Mouse (Mus musculus): ENCODE measurements around the gene Lman1l. TPM values are rescaled to one million over a fixed set of nuclear protein-coding genes. Genes with fewer than 3 reads are reported as not detected.
A peak's percentile ranks its signal among the peaks of the same experiment; 100 is the strongest.

Lman1l gene
- polyA plus RNA-seq, 1 experiment from 2014 or later, result not detected

DNA sequence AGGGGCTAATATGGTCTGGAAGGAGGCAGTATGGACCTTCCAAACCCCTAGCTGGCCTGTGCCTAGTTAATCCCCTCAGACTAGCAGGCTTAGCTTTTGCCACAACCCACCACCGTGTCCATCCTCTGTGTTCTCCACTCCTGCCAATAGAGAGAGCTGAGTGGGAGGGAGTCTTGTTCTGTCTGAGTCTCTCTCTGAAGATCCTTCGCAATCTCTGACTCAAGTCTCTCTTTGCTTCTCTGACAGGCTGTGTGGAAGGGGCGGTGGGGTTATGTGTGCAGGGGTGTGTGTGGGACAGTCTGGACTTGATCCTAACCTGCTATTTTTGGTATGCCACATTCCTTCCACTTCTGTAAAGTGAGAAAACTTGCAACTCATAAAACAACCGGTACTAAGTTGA, 15.7 kb downstream of the Lman1l start:
- H3K4me1 ChIP-seq (replicated peaks; ENCODE audit: control insufficient read depth, insufficient read depth, low read length), result 0 out of 2 replicates have a peak, but pooled peaks cover 8% of the 10 kb centered on the region
- WGBS, result 83% methylated on average over 4 of the region's 4 CpGs
- no peak for ATAC-seq (replicated peaks; ENCODE audit: low FRiP score, low TSS enrichment, low read depth)

DNA sequence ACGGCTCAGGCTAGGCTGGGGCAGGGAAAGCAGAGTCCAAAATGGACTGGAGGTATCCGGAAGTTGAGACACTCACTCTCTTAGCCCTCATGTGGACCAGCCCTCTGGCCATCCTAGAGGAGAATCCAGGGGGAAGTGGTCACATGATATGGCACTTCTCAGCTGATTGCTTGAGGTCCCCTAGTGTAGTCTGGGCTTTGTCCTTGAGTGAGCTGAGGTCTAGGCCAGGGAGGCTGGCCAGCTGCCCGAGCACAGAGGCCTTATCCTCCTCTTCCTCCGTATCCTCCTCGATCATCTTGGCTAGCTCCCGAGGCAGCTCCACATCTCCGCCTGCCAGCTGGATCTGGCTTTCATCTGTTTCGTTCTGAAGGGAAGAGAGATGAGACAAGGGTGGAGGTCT, 18.5 kb downstream of the Lman1l start:
- Histone ChIP-seq H3K27ac (ENCODE audit: low read depth) (no peak overlapping the region), H3K4me3 (ENCODE audit: low read depth, low read length) (no peak overlapping the region), H3K4me1 (replicated peaks; ENCODE audit: control insufficient read depth, insufficient read depth, low read length) (0 out of 2 replicates have a peak, but pooled peaks cover 8% of the 10 kb centered on the region), H3K27me3 (replicated peaks; ENCODE audit: control insufficient read depth, insufficient read depth, low read length) (peaks cover 13% of the 10 kb centered on the region), H3K4me2 (ENCODE audit: low read length) (no peak overlapping the region), H3K9me3 (ENCODE audit: control insufficient read depth, low read length) (no peaks in the 10 kb centered on the region), H3K36me3 (ENCODE audit: control insufficient read depth, insufficient read depth, low read length) (no peaks in the 10 kb centered on the region), H3K9ac (ENCODE audit: low read length) (no peak overlapping the region)
- no peak for ATAC-seq (replicated peaks; ENCODE audit: low FRiP score, low TSS enrichment, low read depth)
- DNase-seq (ENCODE audit: low spot score), result no peak
- 35% methylated on average over 8 of the region's 8 CpGs for WGBS

More for the DNA sequence above, 15.7 kb downstream of the Lman1l start:
- H3K4me3 ChIP-seq (ENCODE audit: low read depth, low read length), result no peak overlapping the region
- no peak for DNase-seq (ENCODE audit: low spot score)
- H3K36me3 ChIP-seq (ENCODE audit: control insufficient read depth, insufficient read depth, low read length), result no peaks in the 10 kb centered on the region
- no peaks in the 10 kb centered on the region for H3K9me3 ChIP-seq (ENCODE audit: control insufficient read depth, low read length)
- peaks cover 13% of the 10 kb centered on the region for H3K27me3 ChIP-seq (replicated peaks; ENCODE audit: control insufficient read depth, insufficient read depth, low read length)
- no peak overlapping the region for H3K9ac ChIP-seq (ENCODE audit: low read length)
- no peak overlapping the region for H3K4me2 ChIP-seq (ENCODE audit: low read length)
- no peak overlapping the region for H3K27ac ChIP-seq (ENCODE audit: low read depth)

DNA sequence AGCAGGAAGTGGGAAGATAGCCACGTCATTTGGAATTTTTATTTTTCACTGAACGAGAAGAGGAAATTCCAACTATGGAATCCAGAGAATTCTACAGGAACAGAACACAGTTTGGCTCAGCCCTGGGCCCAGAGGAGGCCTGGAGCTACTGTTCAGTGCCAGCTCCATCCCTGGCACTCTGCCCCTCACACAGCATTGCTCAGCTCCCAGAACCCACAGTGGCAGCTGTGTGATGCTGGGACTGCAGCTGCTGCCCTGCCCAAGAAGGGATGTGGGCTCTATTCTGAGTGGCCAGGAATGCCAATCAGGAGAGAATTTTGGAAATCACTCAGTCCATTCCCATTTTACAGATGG, 19.2 kb downstream of the Lman1l start:
- Histone ChIP-seq H3K27me3 (replicated peaks; ENCODE audit: control insufficient read depth, insufficient read depth, low read length) (peaks cover 11% of the 10 kb centered on the region), H3K36me3 (ENCODE audit: control insufficient read depth, insufficient read depth, low read length) (no peaks in the 10 kb centered on the region), H3K9me3 (ENCODE audit: control insufficient read depth, low read length) (no peaks in the 10 kb centered on the region), H3K9ac (ENCODE audit: low read length) (no peak overlapping the region), H3K27ac (ENCODE audit: low read depth) (no peak overlapping the region), H3K4me1 (replicated peaks; ENCODE audit: control insufficient read depth, insufficient read depth, low read length) (0 out of 2 replicates have a peak, but pooled peaks cover 8% of the 10 kb centered on the region), H3K4me3 (ENCODE audit: low read depth, low read length) (no peak overlapping the region), H3K4me2 (ENCODE audit: low read length) (no peak overlapping the region)
- no peak for DNase-seq (ENCODE audit: low spot score)
- WGBS, result 23% methylated on average over 2 of the region's 2 CpGs
- no peak for ATAC-seq (replicated peaks; ENCODE audit: low FRiP score, low TSS enrichment, low read depth)

DNA sequence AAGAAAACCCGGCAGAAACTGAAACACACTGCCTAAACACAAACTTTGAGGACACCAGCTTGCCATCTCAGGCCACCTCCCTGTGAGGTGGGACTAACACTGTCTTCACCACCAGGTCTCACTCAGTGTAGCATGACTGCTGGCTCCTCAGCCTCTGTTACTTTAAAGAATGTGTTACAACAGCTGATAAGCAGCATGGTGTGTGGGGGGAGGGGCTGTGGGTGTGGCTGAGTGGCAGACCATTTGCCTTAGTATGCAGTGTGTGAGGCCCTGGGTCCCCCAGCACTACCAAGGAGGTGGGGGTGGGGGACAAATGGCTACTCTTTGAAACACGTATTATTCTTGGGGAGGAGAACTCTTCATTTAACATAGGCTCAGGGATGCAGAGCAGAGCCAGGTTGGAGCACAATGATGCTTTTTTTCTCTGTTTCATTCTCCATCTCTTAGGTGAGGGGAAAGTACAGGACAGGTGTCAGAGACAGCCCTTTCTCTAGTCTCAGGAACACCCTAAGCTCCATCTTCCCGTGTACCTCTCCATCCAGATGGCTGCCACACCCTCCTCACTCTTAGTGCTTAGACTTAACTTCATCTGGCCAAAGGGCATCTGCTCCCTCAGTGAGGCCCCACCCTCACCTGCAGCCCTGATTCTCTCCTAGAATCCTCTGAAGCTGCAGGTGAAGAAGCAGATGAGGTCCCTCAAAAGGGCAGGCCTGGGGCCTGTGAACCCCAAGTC, 19.8 kb downstream of the Lman1l start:
- Histone ChIP-seq H3K27ac (ENCODE audit: low read depth) (no peak overlapping the region), H3K36me3 (ENCODE audit: control insufficient read depth, insufficient read depth, low read length) (no peaks in the 10 kb centered on the region), H3K9me3 (ENCODE audit: control insufficient read depth, low read length) (no peaks in the 10 kb centered on the region), H3K9ac (ENCODE audit: low read length) (no peak overlapping the region), H3K4me1 (replicated peaks; ENCODE audit: control insufficient read depth, insufficient read depth, low read length) (0 out of 2 replicates have a peak, but pooled peaks cover 8% of the 10 kb centered on the region), H3K4me2 (ENCODE audit: low read length) (no peak overlapping the region), H3K4me3 (ENCODE audit: low read depth, low read length) (no peak overlapping the region), H3K27me3 (replicated peaks; ENCODE audit: control insufficient read depth, insufficient read depth, low read length) (peaks cover 6% of the 10 kb centered on the region)
- 2% methylated on average over 3 of the region's 3 CpGs for WGBS
- ATAC-seq (replicated peaks; ENCODE audit: low FRiP score, low TSS enrichment, low read depth) (peak; percentile 73), DNase-seq (ENCODE audit: low spot score) (peak; percentile 63)

DNA sequence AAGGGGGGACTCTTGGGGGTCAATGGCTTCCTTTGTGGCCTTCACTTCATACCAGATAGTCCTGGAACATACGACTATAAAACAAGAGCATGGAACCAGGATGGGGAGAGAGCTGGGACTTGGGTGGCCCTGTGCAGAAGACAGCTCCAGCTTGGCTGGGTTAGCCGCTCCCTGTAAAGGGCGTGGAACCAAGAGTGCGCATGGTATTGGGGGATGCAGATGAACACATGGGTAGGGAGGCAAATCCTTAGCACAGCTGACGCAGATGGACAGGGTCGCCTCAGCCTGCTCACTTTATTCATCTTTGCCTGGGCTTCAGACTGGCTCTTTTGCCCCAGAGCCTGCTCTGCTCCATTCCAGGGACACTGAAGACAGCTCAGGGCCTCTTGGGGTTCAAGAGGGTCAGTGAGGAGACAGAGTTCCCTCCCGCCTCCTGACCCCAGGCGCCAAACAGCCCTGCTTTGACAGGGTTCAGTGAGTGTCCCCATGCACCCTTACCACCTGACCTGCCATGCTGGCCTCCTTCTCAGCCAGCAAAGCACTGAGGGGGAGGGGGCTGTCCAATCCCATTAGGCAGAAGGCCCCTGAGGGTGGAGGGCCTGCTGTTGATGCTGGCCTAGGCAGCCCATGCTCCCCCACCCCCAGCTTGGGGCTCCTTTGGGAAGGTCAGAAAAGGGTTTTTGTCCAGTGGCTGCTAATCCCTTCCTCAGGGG, 21.6 kb downstream of the Lman1l start:
- DNase-seq (ENCODE audit: low spot score) (no peak), ATAC-seq (replicated peaks; ENCODE audit: low FRiP score, low TSS enrichment, low read depth) (no peak)
- Histone ChIP-seq H3K9ac (ENCODE audit: low read length) (no peak overlapping the region), H3K9me3 (ENCODE audit: control insufficient read depth, low read length) (no peaks in the 10 kb centered on the region), H3K4me3 (ENCODE audit: low read depth, low read length) (no peak overlapping the region), H3K27ac (ENCODE audit: low read depth) (no peak overlapping the region), H3K27me3 (replicated peaks; ENCODE audit: control insufficient read depth, insufficient read depth, low read length) (no peaks in the 10 kb centered on the region), H3K36me3 (ENCODE audit: control insufficient read depth, insufficient read depth, low read length) (peaks cover 15% of the 10 kb centered on the region), H3K4me2 (ENCODE audit: low read length) (no peak overlapping the region), H3K4me1 (replicated peaks; ENCODE audit: control insufficient read depth, insufficient read depth, low read length) (0 out of 2 replicates have a peak, but pooled peaks cover 8% of the 10 kb centered on the region)
- WGBS, result 59% methylated on average over 8 of the region's 8 CpGs

DNA sequence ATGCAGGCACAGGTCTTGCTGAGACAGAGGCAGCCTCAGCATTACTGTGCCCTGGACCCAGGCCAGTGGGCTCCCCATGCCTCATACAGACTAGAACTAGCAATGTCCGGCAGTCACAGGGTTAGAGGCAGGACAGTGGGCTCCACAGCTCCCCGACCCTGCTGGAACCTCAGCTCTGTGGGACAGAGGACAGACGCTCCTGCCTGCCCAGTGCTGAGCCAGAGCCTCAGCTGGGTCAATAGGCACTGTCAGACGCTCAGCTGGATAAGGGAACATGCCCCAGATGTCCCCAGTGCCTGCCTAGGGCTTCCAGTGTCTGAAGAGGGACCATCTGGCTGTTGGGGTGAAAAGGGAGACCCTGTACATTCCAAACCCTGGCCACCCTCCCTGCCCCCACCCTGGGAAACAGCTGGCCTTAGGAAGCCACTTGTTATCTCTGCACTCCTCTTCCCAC, 22.6 kb downstream of the Lman1l start:
- no peak overlapping the region for H3K4me2 ChIP-seq (ENCODE audit: low read length)
- no peak for ATAC-seq (replicated peaks; ENCODE audit: low FRiP score, low TSS enrichment, low read depth)
- H3K36me3 ChIP-seq (ENCODE audit: control insufficient read depth, insufficient read depth, low read length), result peaks cover 25% of the 10 kb centered on the region
- 0 out of 2 replicates have a peak, but pooled peaks cover 8% of the 10 kb centered on the region for H3K4me1 ChIP-seq (replicated peaks; ENCODE audit: control insufficient read depth, insufficient read depth, low read length)
- DNase-seq (ENCODE audit: low spot score), result no peak
- WGBS, result 21% methylated on average over 4 of the region's 4 CpGs
- H3K9me3 ChIP-seq (ENCODE audit: control insufficient read depth, low read length), result no peaks in the 10 kb centered on the region
- no peak overlapping the region for H3K9ac ChIP-seq (ENCODE audit: low read length)
- H3K27ac ChIP-seq (ENCODE audit: low read depth), result no peak overlapping the region
- no peak overlapping the region for H3K4me3 ChIP-seq (ENCODE audit: low read depth, low read length)
- H3K27me3 ChIP-seq (replicated peaks; ENCODE audit: control insufficient read depth, insufficient read depth, low read length), result no peaks in the 10 kb centered on the region

DNA sequence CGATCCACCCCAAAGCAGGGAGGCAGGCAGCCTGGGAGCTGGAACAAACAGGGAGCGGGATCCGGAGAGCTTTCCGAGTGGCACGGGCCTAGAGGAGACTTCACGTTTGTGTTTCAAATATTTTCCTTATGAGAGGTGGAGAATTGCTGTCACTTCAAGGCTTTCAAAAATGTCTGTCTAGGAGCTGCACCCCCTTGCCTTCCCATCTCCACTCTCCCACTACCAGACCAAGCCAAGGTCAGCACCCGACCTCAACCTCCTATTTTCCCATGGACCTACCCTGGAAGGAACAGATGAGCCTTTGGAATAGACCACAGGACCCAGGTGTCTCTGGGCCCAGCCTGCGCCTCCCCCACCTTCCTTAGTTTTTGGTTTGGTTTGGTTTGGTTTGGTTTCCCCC, 23.3 kb downstream of the Lman1l start:
- ATAC-seq (replicated peaks; ENCODE audit: low FRiP score, low TSS enrichment, low read depth) (no peak), DNase-seq (ENCODE audit: low spot score) (no peak)
- H3K4me1 ChIP-seq (replicated peaks; ENCODE audit: control insufficient read depth, insufficient read depth, low read length), result 0 out of 2 replicates have a peak, but pooled peaks cover 8% of the 10 kb centered on the region
- 81% methylated on average over 8 of the region's 8 CpGs for WGBS
- H3K4me3 ChIP-seq (ENCODE audit: low read depth, low read length), result no peak overlapping the region
- H3K27me3 ChIP-seq (replicated peaks; ENCODE audit: control insufficient read depth, insufficient read depth, low read length), result no peaks in the 10 kb centered on the region
- H3K36me3 ChIP-seq (ENCODE audit: control insufficient read depth, insufficient read depth, low read length), result peaks cover 32% of the 10 kb centered on the region
- H3K4me2 ChIP-seq (ENCODE audit: low read length), result no peak overlapping the region
- no peak overlapping the region for H3K27ac ChIP-seq (ENCODE audit: low read depth)
- no peak overlapping the region for H3K9ac ChIP-seq (ENCODE audit: low read length)
- no peaks in the 10 kb centered on the region for H3K9me3 ChIP-seq (ENCODE audit: control insufficient read depth, low read length)

DNA sequence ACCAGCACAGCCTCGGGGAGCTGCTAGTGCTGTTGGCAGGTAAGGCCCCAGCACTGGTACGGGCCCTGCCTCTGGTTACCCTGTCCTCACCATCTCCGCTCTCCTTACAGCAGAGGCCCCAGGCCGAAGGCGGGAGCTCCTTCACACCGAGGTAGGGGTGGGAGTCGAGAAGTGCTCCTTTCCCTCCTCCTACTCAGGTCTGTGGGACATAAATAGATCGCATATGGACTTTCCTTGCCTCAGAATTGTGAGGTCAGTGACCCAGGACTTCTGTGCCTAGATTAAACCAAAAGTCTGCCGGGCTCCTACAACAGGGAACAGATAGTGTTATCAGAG, 26.4 kb downstream of the Lman1l start:
- H3K4me1 ChIP-seq (replicated peaks; ENCODE audit: control insufficient read depth, insufficient read depth, low read length), result no peaks in the 10 kb centered on the region; the same call in 1 of the 2 replicates
- no peak overlapping the region for H3K4me3 ChIP-seq (ENCODE audit: low read depth, low read length)
- 74% methylated on average over 9 of the region's 9 CpGs for WGBS
- H3K9ac ChIP-seq (ENCODE audit: low read length), result no peak overlapping the region
- ATAC-seq (replicated peaks; ENCODE audit: low FRiP score, low TSS enrichment, low read depth) (no peak), DNase-seq (ENCODE audit: low spot score) (no peak)
- H3K27ac ChIP-seq (ENCODE audit: low read depth), result no peak overlapping the region
- no peaks in the 10 kb centered on the region for H3K27me3 ChIP-seq (replicated peaks; ENCODE audit: control insufficient read depth, insufficient read depth, low read length)
- H3K4me2 ChIP-seq (ENCODE audit: low read length), result no peak overlapping the region
- H3K36me3 ChIP-seq (ENCODE audit: control insufficient read depth, insufficient read depth, low read length), result peaks cover 32% of the 10 kb centered on the region
- no peaks in the 10 kb centered on the region for H3K9me3 ChIP-seq (ENCODE audit: control insufficient read depth, low read length)
